Mouse (Mus musculus): ENCODE results near the gene Kcnt1. TPM values are rescaled to one million over a fixed set of nuclear protein-coding genes. Genes with fewer than 3 reads are reported as not detected.

The Kcnt1 gene
- polyA plus RNA-seq, 2 experiments = 0.08 TPM; not detected in 1

GRCm38 (mm10) chr2:25918408-25918807, 54.9 kb downstream of the Kcnt1 start:
- 73% methylated on average over 2 of the region's 2 CpGs for WGBS (ENCODE audit: insufficient replicate concordance)
- H3K27ac ChIP-seq = no peak overlapping the region
- ATAC-seq (ENCODE audit: insufficient read depth) = no peak
- H3K27me3 ChIP-seq (ENCODE audit: control insufficient read depth, insufficient read depth, low read length) = no peaks in the 10 kb centered on the region
- no peaks in the 10 kb centered on the region for H3K9me3 ChIP-seq (ENCODE audit: control insufficient read depth, low read length)
- H3K4me1 ChIP-seq (replicated peaks; ENCODE audit: control insufficient read depth in 2 of 2, insufficient read depth in 2 of 2, low read length in 1 of 2) = no peaks in the 10 kb centered on the region
- no peak for DNase-seq (ENCODE audit: low read depth in 3 of 3, low spot score in 3 of 3)
- no peak overlapping the region for H3K4me3 ChIP-seq (ENCODE audit: insufficient read depth in 1 of 2, low read depth in 2 of 2, low read length in 2 of 2)
- H3K9ac ChIP-seq (replicated peaks) = no peak overlapping the region
- H3K36me3 ChIP-seq (replicated peaks; ENCODE audit: control insufficient read depth, insufficient read depth, low read depth) = no peaks in the 10 kb centered on the region
- no peak overlapping the region for H3K4me2 ChIP-seq (ENCODE audit: low read depth)
- TF ChIP-seq CTCF (IDR thresholded peaks at IDR 0.05; ENCODE audit: low read depth) (no peak), EP300 (IDR thresholded peaks at IDR 0.05; ENCODE audit: low read depth) (no peak)

GRCm38 (mm10) chr2:25919972-25920371, 56.4 kb downstream of the Kcnt1 start:
- Histone ChIP-seq H3K27me3 (ENCODE audit: control insufficient read depth, insufficient read depth, low read length) (no peaks in the 10 kb centered on the region), H3K4me3 (ENCODE audit: insufficient read depth in 1 of 2, low read depth in 2 of 2, low read length in 2 of 2) (no peak overlapping the region), H3K4me2 (ENCODE audit: low read depth) (no peak overlapping the region), H3K27ac (no peak overlapping the region), H3K4me1 (replicated peaks; ENCODE audit: control insufficient read depth in 2 of 2, insufficient read depth in 2 of 2, low read length in 1 of 2) (no peaks in the 10 kb centered on the region), H3K9me3 (ENCODE audit: control insufficient read depth, low read length) (no peaks in the 10 kb centered on the region), H3K9ac (replicated peaks) (no peak overlapping the region), H3K36me3 (replicated peaks; ENCODE audit: control insufficient read depth, insufficient read depth, low read depth) (no peaks in the 10 kb centered on the region)
- ATAC-seq (ENCODE audit: insufficient read depth) (no peak), DNase-seq (ENCODE audit: low read depth in 3 of 3, low spot score in 3 of 3) (no peak)
- 58% methylated on average over 3 of the region's 3 CpGs for WGBS (ENCODE audit: insufficient replicate concordance)
- TF ChIP-seq EP300 (IDR thresholded peaks at IDR 0.05; ENCODE audit: low read depth) (no peak), CTCF (IDR thresholded peaks at IDR 0.05; ENCODE audit: low read depth) (no peak)

GRCm38 (mm10) chr2:25923799-25924198, 60.3 kb downstream of the Kcnt1 start:
- DNase-seq (ENCODE audit: low read depth in 3 of 3, low spot score in 3 of 3) (no peak), ATAC-seq (ENCODE audit: insufficient read depth) (no peak)
- TF ChIP-seq CTCF (IDR thresholded peaks at IDR 0.05; ENCODE audit: low read depth) = no peak
- TF ChIP-seq EP300 (IDR thresholded peaks at IDR 0.05; ENCODE audit: low read depth) = no peak
- Histone ChIP-seq H3K36me3 (replicated peaks; ENCODE audit: control insufficient read depth, insufficient read depth, low read depth) (peaks cover 2% of the 10 kb centered on the region; the same call in 1 of the 2 replicates), H3K4me1 (replicated peaks; ENCODE audit: control insufficient read depth in 2 of 2, insufficient read depth in 2 of 2, low read length in 1 of 2) (no peaks in the 10 kb centered on the region), H3K27me3 (ENCODE audit: control insufficient read depth, insufficient read depth, low read length) (no peaks in the 10 kb centered on the region), H3K27ac (no peak overlapping the region), H3K4me3 (ENCODE audit: insufficient read depth in 1 of 2, low read depth in 2 of 2, low read length in 2 of 2) (no peak overlapping the region), H3K4me2 (ENCODE audit: low read depth) (no peak overlapping the region), H3K9me3 (ENCODE audit: control insufficient read depth, low read length) (no peaks in the 10 kb centered on the region), H3K9ac (replicated peaks) (no peak overlapping the region)
- WGBS (ENCODE audit: insufficient replicate concordance) = 61% methylated on average over 2 of the region's 2 CpGs

GRCm38 (mm10) chr2:25924934-25925333, 61.4 kb downstream of the Kcnt1 start:
- no peak for DNase-seq (ENCODE audit: low read depth in 3 of 3, low spot score in 3 of 3)
- Histone ChIP-seq H3K4me2 (ENCODE audit: low read depth) (no peak overlapping the region), H3K4me1 (replicated peaks; ENCODE audit: control insufficient read depth in 2 of 2, insufficient read depth in 2 of 2, low read length in 1 of 2) (no peaks in the 10 kb centered on the region), H3K36me3 (replicated peaks; ENCODE audit: control insufficient read depth, insufficient read depth, low read depth) (peaks cover 2% of the 10 kb centered on the region), H3K4me3 (ENCODE audit: insufficient read depth in 1 of 2, low read depth in 2 of 2, low read length in 2 of 2) (no peak overlapping the region), H3K27me3 (ENCODE audit: control insufficient read depth, insufficient read depth, low read length) (no peaks in the 10 kb centered on the region), H3K9ac (replicated peaks) (no peak overlapping the region), H3K9me3 (ENCODE audit: control insufficient read depth, low read length) (no peaks in the 10 kb centered on the region), H3K27ac (no peak overlapping the region)
- TF ChIP-seq CTCF (IDR thresholded peaks at IDR 0.05; ENCODE audit: low read depth) = no peak
- TF ChIP-seq EP300 (IDR thresholded peaks at IDR 0.05; ENCODE audit: low read depth) = no peak
- 73% methylated on average over 4 of the region's 4 CpGs for WGBS (ENCODE audit: insufficient replicate concordance)
- ATAC-seq (ENCODE audit: insufficient read depth) = no peak

- ATAC-seq (ENCODE audit: insufficient read depth) = no peak
- H3K4me1 ChIP-seq (replicated peaks; ENCODE audit: control insufficient read depth in 2 of 2, insufficient read depth in 2 of 2, low read length in 1 of 2) = no peaks in the 10 kb centered on the region
- no peak overlapping the region for H3K4me2 ChIP-seq (ENCODE audit: low read depth)
- no peaks in the 10 kb centered on the region for H3K27me3 ChIP-seq (ENCODE audit: control insufficient read depth, insufficient read depth, low read length)
- H3K9me3 ChIP-seq (ENCODE audit: control insufficient read depth, low read length) = no peaks in the 10 kb centered on the region
- 81% methylated on average over 7 of the region's 7 CpGs for WGBS (ENCODE audit: insufficient replicate concordance)
- H3K4me3 ChIP-seq (ENCODE audit: insufficient read depth in 1 of 2, low read depth in 2 of 2, low read length in 2 of 2) = no peak overlapping the region
- no peak overlapping the region for H3K9ac ChIP-seq (replicated peaks)
- H3K36me3 ChIP-seq (replicated peaks; ENCODE audit: control insufficient read depth, insufficient read depth, low read depth) = peaks cover 25% of the 10 kb centered on the region
- no peak overlapping the region for H3K27ac ChIP-seq
- no peak for DNase-seq (ENCODE audit: low read depth in 3 of 3, low spot score in 3 of 3)
- TF ChIP-seq CTCF (IDR thresholded peaks at IDR 0.05; ENCODE audit: low read depth) = no peak
- no peak for TF ChIP-seq EP300 (IDR thresholded peaks at IDR 0.05; ENCODE audit: low read depth)
Measured at GRCm38 (mm10) chr2:25927821-25928220, 64.3 kb downstream of the Kcnt1 start.
